Mouse (Mus musculus): ENCODE measurements around the gene Thada.

DNA sequence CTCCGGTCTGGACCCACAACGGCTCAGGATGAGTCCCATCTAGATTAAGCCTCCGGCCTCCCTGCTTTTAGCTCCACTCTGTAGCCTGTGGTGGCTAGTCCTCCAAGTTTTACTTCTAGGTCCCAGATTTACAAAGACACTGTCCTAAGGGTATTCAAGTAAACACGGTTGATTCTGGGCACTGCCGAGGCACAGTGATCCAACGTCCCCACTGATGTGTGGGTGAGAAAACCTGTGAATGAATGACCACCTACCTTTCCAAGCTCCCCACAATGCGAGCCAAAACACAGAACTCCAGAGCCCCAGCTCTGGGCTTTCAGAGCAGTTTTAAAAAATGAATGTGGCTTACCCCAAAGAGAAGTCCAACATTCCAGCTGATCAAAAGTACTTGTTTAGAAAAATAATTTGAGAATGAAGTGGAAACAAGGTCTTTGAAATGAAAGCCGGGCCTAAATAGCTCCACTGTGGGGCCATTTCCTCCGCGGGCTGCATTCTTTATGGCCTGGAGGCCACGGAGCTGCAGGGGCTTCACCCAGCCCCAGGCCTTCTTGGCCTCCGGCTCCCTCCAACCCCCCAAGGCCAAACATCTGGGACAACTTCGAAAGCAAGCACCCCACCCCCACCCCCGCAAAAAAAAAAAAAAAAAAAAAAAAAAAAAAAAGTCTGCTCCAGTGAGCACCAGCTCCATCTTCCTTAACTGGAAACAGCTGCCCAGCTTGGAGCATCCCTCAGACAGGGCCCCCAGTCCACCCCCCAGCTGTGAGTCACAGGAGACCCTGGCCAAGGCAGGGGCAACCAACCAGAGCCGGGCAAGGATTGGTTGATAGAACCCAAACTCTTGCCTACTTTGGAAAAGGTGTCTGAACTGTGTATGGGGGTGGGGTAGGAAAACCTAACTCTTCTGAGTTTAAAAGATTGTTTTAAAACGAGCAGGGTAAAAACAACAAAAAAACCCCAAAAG lies 283.4 kb downstream of the Thada start:
- TF ChIP-seq POLR2A (IDR thresholded peaks at IDR 0.05; ENCODE audit: low read depth, low read length): no peak
- no peak for TF ChIP-seq CTCF (conservative IDR thresholded peaks at IDR 0.05; ENCODE audit: insufficient read depth, insufficient read length, low read depth, low read length)
